Mouse (Mus musculus) megakaryocyte-erythroid progenitor cell, adult 5-6 weeks (primary cell): ENCODE measurements around the gene Olfr119. TPM values are rescaled to one million over a fixed set of nuclear protein-coding genes. Genes with fewer than 3 reads are reported as not detected.
"Not testable (repeated sequence)": the region's sequence is repeated elsewhere in the genome, so short reads cannot be mapped to it uniquely, and the experiment has no call there.

Source experiments
- ATAC-seq: replicated peaks from 2 replicates; pipeline ENCODE4 v1.8.0; 2016; ENCODE audit warnings: mild to moderate bottlenecking, inconsistent platforms; ENCODE audit not compliant: severe bottlenecking, poor library complexity, low FRiP score, low TSS enrichment
- total RNA-seq, 2 experiments: library from RNA; stranded (forward) in 1 of 2; stranded (reverse) in 1 of 2; fragments of 200-1000, 215-1000 nt in 1 of 2; fragments of >200 nt in 1 of 2; fragmentation: Nextera tagmentation in 1 of 2; gene quantifications; 2 replicates each; pipeline ENCODE4 v1.2.3; 2014 to 2017

Gene Olfr119
- total RNA-seq (2014; fragmentation: Nextera tagmentation) (not detected in 2 replicates), total RNA-seq (2017) (not detected in 2 replicates)

- not testable (repeated sequence) for ATAC-seq
These were observed at the start of gene Olfr119 for GRCm38 (mm10) chr17:37696264-37696663. Gene Olfr119, plus strand, starts transcription at chr17:37696564.

- no peak for ATAC-seq
These were observed 32.7 kb upstream of the Olfr119 start, which contains the start of gene Olfr117 for GRCm38 (mm10) chr17:37663682-37664081. Gene Olfr117, minus strand, starts transcription at chr17:37663782.

GRCm38 (mm10) chr17:37666688-37667087 is 29.7 kb upstream of the Olfr119 start, which contains the start of gene Olfr118:
Gene Olfr118, plus strand, starts transcription at chr17:37666988.
- ATAC-seq = no peak

GRCm38 (mm10) chr17:37721508-37721907 is 25.1 kb downstream of the Olfr119 start, which contains the start of gene Olfr120:
Gene Olfr120, plus strand, starts transcription at chr17:37721808.
- no peak for ATAC-seq

GRCm38 (mm10) chr17:37738070-37738469 is 41.7 kb downstream of the Olfr119 start:
- no peak for ATAC-seq

Other genes starting within 250 kb of the Olfr119 start
- gene Olfr109, start 237.6 kb upstream of the Olfr119 start, total RNA-seq (2014; fragmentation: Nextera tagmentation) = not detected in 2 replicates
- not detected in 2 replicates for gene Olfr109, start 237.6 kb upstream of the Olfr119 start, total RNA-seq (2017)
- gene H2-M2, start 213.0 kb upstream of the Olfr119 start, total RNA-seq (2014; fragmentation: Nextera tagmentation) = not detected in 2 replicates
- gene H2-M2, start 213.0 kb upstream of the Olfr119 start, total RNA-seq (2017) = not detected in 2 replicates
- gene Olfr110, start 204.1 kb upstream of the Olfr119 start, total RNA-seq (2014; fragmentation: Nextera tagmentation) = not detected in 2 replicates
- gene Olfr110, start 204.1 kb upstream of the Olfr119 start, total RNA-seq (2017) = not detected in 2 replicates
- gene Olfr111, start 188.5 kb upstream of the Olfr119 start, total RNA-seq (2014; fragmentation: Nextera tagmentation) = not detected in 2 replicates
- gene Olfr111, start 188.5 kb upstream of the Olfr119 start, total RNA-seq (2017) = not detected in 2 replicates
- not detected in 2 replicates for gene Olfr112, start 127.1 kb upstream of the Olfr119 start, total RNA-seq (2014; fragmentation: Nextera tagmentation)
- not detected in 2 replicates for gene Olfr112, start 127.1 kb upstream of the Olfr119 start, total RNA-seq (2017)
- not detected in 2 replicates for gene Olfr113, start 118.9 kb upstream of the Olfr119 start, total RNA-seq (2014; fragmentation: Nextera tagmentation)
- gene Olfr113, start 118.9 kb upstream of the Olfr119 start, total RNA-seq (2017) = not detected in 2 replicates
- not detected in 2 replicates for gene Olfr114, start 103.8 kb upstream of the Olfr119 start, total RNA-seq (2014; fragmentation: Nextera tagmentation)
- not detected in 2 replicates for gene Olfr114, start 103.8 kb upstream of the Olfr119 start, total RNA-seq (2017)
- gene Olfr115, start 69.5 kb upstream of the Olfr119 start, total RNA-seq (2014; fragmentation: Nextera tagmentation) = not detected in 2 replicates
- gene Olfr115, start 69.5 kb upstream of the Olfr119 start, total RNA-seq (2017) = not detected in 2 replicates
- gene Olfr116, start 69.4 kb upstream of the Olfr119 start, total RNA-seq (2014; fragmentation: Nextera tagmentation) = not detected in 2 replicates
- not detected in 2 replicates for gene Olfr116, start 69.4 kb upstream of the Olfr119 start, total RNA-seq (2017)
- gene Olfr117, start 32.8 kb upstream of the Olfr119 start, total RNA-seq (2014; fragmentation: Nextera tagmentation) = not detected in 2 replicates
- gene Olfr117, start 32.8 kb upstream of the Olfr119 start, total RNA-seq (2017) = not detected in 2 replicates
- gene Olfr118, start 29.6 kb upstream of the Olfr119 start, total RNA-seq (2014; fragmentation: Nextera tagmentation) = not detected in 2 replicates
- gene Olfr118, start 29.6 kb upstream of the Olfr119 start, total RNA-seq (2017) = not detected in 2 replicates
- not detected in 2 replicates for gene Olfr120, start 25.2 kb downstream of the Olfr119 start, total RNA-seq (2014; fragmentation: Nextera tagmentation)
- not detected in 2 replicates for gene Olfr120, start 25.2 kb downstream of the Olfr119 start, total RNA-seq (2017)
- gene Olfr121, start 52.3 kb downstream of the Olfr119 start, total RNA-seq (2014; fragmentation: Nextera tagmentation) = not detected in 2 replicates
- not detected in 2 replicates for gene Olfr121, start 52.3 kb downstream of the Olfr119 start, total RNA-seq (2017)
- not detected in 2 replicates for gene Olfr122, start 72.0 kb downstream of the Olfr119 start, total RNA-seq (2014; fragmentation: Nextera tagmentation)
- gene Olfr122, start 72.0 kb downstream of the Olfr119 start, total RNA-seq (2017) = not detected in 2 replicates
- not detected in 2 replicates for gene Olfr123, start 97.0 kb downstream of the Olfr119 start, total RNA-seq (2014; fragmentation: Nextera tagmentation)
- gene Olfr123, start 97.0 kb downstream of the Olfr119 start, total RNA-seq (2017) = not detected in 2 replicates
- not detected in 2 replicates for gene Olfr124, start 103.3 kb downstream of the Olfr119 start, total RNA-seq (2014; fragmentation: Nextera tagmentation)
- not detected in 2 replicates for gene Olfr124, start 103.3 kb downstream of the Olfr119 start, total RNA-seq (2017)
- gene Olfr125, start 136.4 kb downstream of the Olfr119 start, total RNA-seq (2014; fragmentation: Nextera tagmentation) = not detected in 2 replicates
- not detected in 2 replicates for gene Olfr125, start 136.4 kb downstream of the Olfr119 start, total RNA-seq (2017)
- gene Olfr126, start 150.9 kb downstream of the Olfr119 start, total RNA-seq (2014; fragmentation: Nextera tagmentation) = not detected in 2 replicates
- not detected in 2 replicates for gene Olfr126, start 150.9 kb downstream of the Olfr119 start, total RNA-seq (2017)
- not detected in 2 replicates for gene Olfr127, start 203.9 kb downstream of the Olfr119 start, total RNA-seq (2014; fragmentation: Nextera tagmentation)
- not detected in 2 replicates for gene Olfr127, start 203.9 kb downstream of the Olfr119 start, total RNA-seq (2017)
- gene Olfr128, start 224.0 kb downstream of the Olfr119 start, total RNA-seq (2014; fragmentation: Nextera tagmentation) = not detected in 2 replicates
- not detected in 2 replicates for gene Olfr128, start 224.0 kb downstream of the Olfr119 start, total RNA-seq (2017)